Mouse (Mus musculus) cerebellum, adult 2 months (tissue): ENCODE results near the gene Nudt3.

ENCODE experiments used
- CTCF ChIP-seq: fragments of 200-500 bp; IDR thresholded peaks from 2 replicates; pipeline ENCODE4 v1.5.1; 2011; ENCODE audit warnings: low read depth, mild to moderate bottlenecking, control low read depth, low read length, moderate library complexity, borderline replicate concordance; ENCODE audit not compliant: insufficient read depth
- POLR2A ChIP-seq: fragments of 200-500 bp; IDR thresholded peaks from 2 replicates; pipeline ENCODE4 v1.6.1; 2011; ENCODE audit warnings: low read length, control low read depth, borderline replicate concordance; ENCODE audit not compliant: insufficient read depth

DNA sequence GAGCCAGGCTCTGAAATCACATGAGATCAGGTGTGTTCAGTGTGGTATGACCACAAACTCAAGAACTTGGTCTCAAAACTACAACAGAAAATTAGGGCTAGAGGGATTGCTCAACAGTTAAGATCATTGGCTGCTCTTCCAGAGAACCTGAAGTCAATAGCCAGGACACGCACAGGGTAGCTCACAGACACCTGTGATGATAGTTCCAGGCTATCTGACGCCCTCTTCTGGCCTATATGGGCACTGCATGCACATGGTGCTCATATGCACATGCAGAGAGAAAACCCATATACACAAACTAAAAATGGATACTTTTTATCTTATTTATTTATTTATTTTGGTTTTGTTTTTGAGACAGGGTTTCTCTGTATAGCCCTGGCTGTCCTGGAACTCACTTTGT, 21.3 kb upstream of the Nudt3 start:
- TF ChIP-seq CTCF (peak; percentile 39; the same call in 1 of the 2 replicates), POLR2A (no peak)
